Mouse (Mus musculus): ENCODE results near the gene Prkd2. TPM values are rescaled to one million over a fixed set of nuclear protein-coding genes. Genes with fewer than 3 reads are reported as not detected.

The Prkd2 gene
- polyA plus RNA-seq, 1 experiment = 0.66 TPM

- TF ChIP-seq TAL1 (IDR thresholded peaks at IDR 0.05; ENCODE audit: low read length) = no peak
- TF ChIP-seq GATA1 (IDR thresholded peaks at IDR 0.05; ENCODE audit: low read length) = no peak
- H3K4me3 ChIP-seq (replicated peaks) = no peak overlapping the region
- peaks cover 51% of the 10 kb centered on the region for H3K36me3 ChIP-seq (ENCODE audit: control insufficient read depth)
- H3K9me3 ChIP-seq (ENCODE audit: control insufficient read depth, low read length) = no peaks in the 10 kb centered on the region
- H3K27me3 ChIP-seq (ENCODE audit: control insufficient read depth) = peaks cover 12% of the 10 kb centered on the region
- peaks cover 7% of the 10 kb centered on the region for H3K4me1 ChIP-seq (ENCODE audit: control insufficient read depth)
Measured at GRCm38 (mm10) chr7:16913806-16914452, 71.2 kb downstream of the Prkd2 start.

- TF ChIP-seq GATA1 (IDR thresholded peaks at IDR 0.05; ENCODE audit: low read length) (no peak), TAL1 (IDR thresholded peaks at IDR 0.05; ENCODE audit: low read length) (no peak)
- peaks cover 15% of the 10 kb centered on the region for H3K4me1 ChIP-seq (ENCODE audit: control insufficient read depth)
- no peaks in the 10 kb centered on the region for H3K9me3 ChIP-seq (ENCODE audit: control insufficient read depth, low read length)
- peaks cover 5% of the 10 kb centered on the region for H3K27me3 ChIP-seq (ENCODE audit: control insufficient read depth)
- no peak overlapping the region for H3K4me3 ChIP-seq (replicated peaks)
- H3K36me3 ChIP-seq (ENCODE audit: control insufficient read depth) = peaks cover 59% of the 10 kb centered on the region
Measured at GRCm38 (mm10) chr7:16914453-16915343, 72.0 kb downstream of the Prkd2 start.

GRCm38 (mm10) chr7:16915461-16916340 lies 73.0 kb downstream of the Prkd2 start:
- Histone ChIP-seq H3K4me3 (replicated peaks) (no peak overlapping the region), H3K4me1 (ENCODE audit: control insufficient read depth) (peaks cover 24% of the 10 kb centered on the region), H3K36me3 (ENCODE audit: control insufficient read depth) (peaks cover 68% of the 10 kb centered on the region), H3K9me3 (ENCODE audit: control insufficient read depth, low read length) (no peaks in the 10 kb centered on the region), H3K27me3 (ENCODE audit: control insufficient read depth) (no peaks in the 10 kb centered on the region)
- no peak for TF ChIP-seq TAL1 (IDR thresholded peaks at IDR 0.05; ENCODE audit: low read length)
- TF ChIP-seq GATA1 (IDR thresholded peaks at IDR 0.05; ENCODE audit: low read length) = no peak

- TF ChIP-seq TAL1 (IDR thresholded peaks at IDR 0.05; ENCODE audit: low read length) = no peak
- no peak for TF ChIP-seq GATA1 (IDR thresholded peaks at IDR 0.05; ENCODE audit: low read length)
- no peak overlapping the region for H3K4me3 ChIP-seq (replicated peaks)
- H3K27me3 ChIP-seq (ENCODE audit: control insufficient read depth) = no peaks in the 10 kb centered on the region
- peaks cover 77% of the 10 kb centered on the region for H3K36me3 ChIP-seq (ENCODE audit: control insufficient read depth)
- no peaks in the 10 kb centered on the region for H3K9me3 ChIP-seq (ENCODE audit: control insufficient read depth, low read length)
- H3K4me1 ChIP-seq (ENCODE audit: control insufficient read depth) = peaks cover 33% of the 10 kb centered on the region
Measured at GRCm38 (mm10) chr7:16916342-16917265, 73.9 kb downstream of the Prkd2 start.

GRCm38 (mm10) chr7:16917447-16917846 lies 74.7 kb downstream of the Prkd2 start:
- Histone ChIP-seq H3K36me3 (ENCODE audit: control insufficient read depth) (peaks cover 84% of the 10 kb centered on the region), H3K27me3 (ENCODE audit: control insufficient read depth) (no peaks in the 10 kb centered on the region), H3K4me3 (replicated peaks) (no peak overlapping the region), H3K9me3 (ENCODE audit: control insufficient read depth, low read length) (no peaks in the 10 kb centered on the region), H3K4me1 (ENCODE audit: control insufficient read depth) (peaks cover 41% of the 10 kb centered on the region)
- TF ChIP-seq TAL1 (IDR thresholded peaks at IDR 0.05; ENCODE audit: low read length) = no peak
- no peak for TF ChIP-seq GATA1 (IDR thresholded peaks at IDR 0.05; ENCODE audit: low read length)

GRCm38 (mm10) chr7:16918014-16918413 lies 75.3 kb downstream of the Prkd2 start:
- TF ChIP-seq TAL1 (IDR thresholded peaks at IDR 0.05; ENCODE audit: low read length) (no peak), GATA1 (IDR thresholded peaks at IDR 0.05; ENCODE audit: low read length) (no peak)
- Histone ChIP-seq H3K36me3 (ENCODE audit: control insufficient read depth) (peaks cover 86% of the 10 kb centered on the region), H3K4me3 (replicated peaks) (no peak overlapping the region), H3K9me3 (ENCODE audit: control insufficient read depth, low read length) (no peaks in the 10 kb centered on the region), H3K27me3 (ENCODE audit: control insufficient read depth) (no peaks in the 10 kb centered on the region), H3K4me1 (ENCODE audit: control insufficient read depth) (peaks cover 47% of the 10 kb centered on the region)

GRCm38 (mm10) chr7:16918670-16919069 lies 76.0 kb downstream of the Prkd2 start:
- no peaks in the 10 kb centered on the region for H3K27me3 ChIP-seq (ENCODE audit: control insufficient read depth)
- H3K4me3 ChIP-seq (replicated peaks) = no peak overlapping the region
- TF ChIP-seq TAL1 (IDR thresholded peaks at IDR 0.05; ENCODE audit: low read length) (no peak), GATA1 (IDR thresholded peaks at IDR 0.05; ENCODE audit: low read length) (no peak)
- peaks cover 86% of the 10 kb centered on the region for H3K36me3 ChIP-seq (ENCODE audit: control insufficient read depth)
- H3K4me1 ChIP-seq (ENCODE audit: control insufficient read depth) = peaks cover 48% of the 10 kb centered on the region
- H3K9me3 ChIP-seq (ENCODE audit: control insufficient read depth, low read length) = no peaks in the 10 kb centered on the region

All from erythroblast, embryonic 14.5 days (primary cell).